Mouse (Mus musculus) heart, adult 11 months (tissue): ENCODE results near the gene Aak1.

ENCODE experiments used
- DNase-seq: peaks from one replicate; pipeline ENCODE4 v3.0.0; 2022

The Aak1 gene

GRCm38 (mm10) chr6:86899965-86900364 is 50.6 kb downstream of the Aak1 start:
- peak; percentile 66 for DNase-seq

GRCm38 (mm10) chr6:86900546-86900945 is 51.2 kb downstream of the Aak1 start:
- DNase-seq: peak; percentile 74

- peak; percentile 93 for DNase-seq
Measured at GRCm38 (mm10) chr6:86905500-86905899, 56.2 kb downstream of the Aak1 start.

- no peak for DNase-seq
Measured at GRCm38 (mm10) chr6:86907191-86907590, 57.9 kb downstream of the Aak1 start.

GRCm38 (mm10) chr6:86908561-86909150 is 59.3 kb downstream of the Aak1 start:
- peak; percentile 94 for DNase-seq

GRCm38 (mm10) chr6:86909881-86910280 is 60.6 kb downstream of the Aak1 start:
- DNase-seq: peak; percentile 49

GRCm38 (mm10) chr6:86916157-86916820 is 67.0 kb downstream of the Aak1 start:
- DNase-seq: peak; percentile 84

GRCm38 (mm10) chr6:86917231-86917630 is 67.9 kb downstream of the Aak1 start:
- DNase-seq: peak; percentile 95

GRCm38 (mm10) chr6:86918058-86918835 is 68.9 kb downstream of the Aak1 start:
- DNase-seq: peak; percentile 94

- peak; percentile 93 for DNase-seq
Measured at GRCm38 (mm10) chr6:86921880-86922279, 72.6 kb downstream of the Aak1 start.

- DNase-seq: no peak
Measured at GRCm38 (mm10) chr6:86924746-86925145, 75.4 kb downstream of the Aak1 start.

GRCm38 (mm10) chr6:86934541-86934940 is 85.2 kb downstream of the Aak1 start:
- no peak for DNase-seq

- peak; percentile 81 for DNase-seq
Measured at GRCm38 (mm10) chr6:86939797-86940196, 90.5 kb downstream of the Aak1 start.

- DNase-seq: no peak
Measured at GRCm38 (mm10) chr6:86940966-86941365, 91.6 kb downstream of the Aak1 start.

GRCm38 (mm10) chr6:86947100-86947499 is 97.8 kb downstream of the Aak1 start:
- DNase-seq: peak; percentile 58

GRCm38 (mm10) chr6:86948746-86949145 is 99.4 kb downstream of the Aak1 start:
- peak; percentile 71 for DNase-seq

- peak; percentile 67 for DNase-seq
Measured at GRCm38 (mm10) chr6:86950141-86950540, 100.8 kb downstream of the Aak1 start.

- DNase-seq: peak; percentile 63
Measured at GRCm38 (mm10) chr6:86950733-86951255, 101.5 kb downstream of the Aak1 start.

GRCm38 (mm10) chr6:86955741-86956140 is 106.4 kb downstream of the Aak1 start:
- peak; percentile 69 for DNase-seq

GRCm38 (mm10) chr6:86956206-86956605 is 106.9 kb downstream of the Aak1 start:
- peak; percentile 87 for DNase-seq

GRCm38 (mm10) chr6:86959006-86959405 is 109.7 kb downstream of the Aak1 start:
- peak; percentile 66 for DNase-seq

GRCm38 (mm10) chr6:86963987-86964685 is 114.8 kb downstream of the Aak1 start:
- DNase-seq: no peak

GRCm38 (mm10) chr6:86967166-86967565 is 117.8 kb downstream of the Aak1 start:
- DNase-seq: no peak
